Mouse (Mus musculus) 3134 (cell line): ENCODE data around the gene 4930519G04Rik.
"Not testable (repeated sequence)": the region's sequence is repeated elsewhere in the genome, so short reads cannot be mapped to it uniquely, and the experiment has no call there.

Source experiments
- DNase-seq: peaks from one replicate; pipeline ENCODE4 v3.0.0-alpha.2; 2011; ENCODE audit warnings: low spot score; ENCODE audit not compliant: insufficient read length; ENCODE audit errors: extremely low read depth

The 4930519G04Rik gene

GRCm38 (mm10) chr5:114853364-114853763 is at the start of gene 4930519G04Rik:
TSS of gene 4930519G04Rik (plus strand) at chr5:114853664.
- DNase-seq = not testable (repeated sequence)

GRCm38 (mm10) chr5:114804335-114804734 is 49.1 kb upstream of the 4930519G04Rik start:
- no peak for DNase-seq

GRCm38 (mm10) chr5:114804958-114805357 is 48.5 kb upstream of the 4930519G04Rik start:
- no peak for DNase-seq

- no peak for DNase-seq
Measured at GRCm38 (mm10) chr5:114805436-114806350, 47.8 kb upstream of the 4930519G04Rik start.

GRCm38 (mm10) chr5:114806636-114807035 is 46.8 kb upstream of the 4930519G04Rik start:
- DNase-seq = no peak

- no peak for DNase-seq
Measured at GRCm38 (mm10) chr5:114807063-114807462, 46.4 kb upstream of the 4930519G04Rik start.

- DNase-seq = no peak
Measured at GRCm38 (mm10) chr5:114807468-114807867, 46.0 kb upstream of the 4930519G04Rik start.

GRCm38 (mm10) chr5:114807893-114808292 is 45.6 kb upstream of the 4930519G04Rik start:
- DNase-seq = no peak

- DNase-seq = no peak
Measured at GRCm38 (mm10) chr5:114808385-114808784, 45.1 kb upstream of the 4930519G04Rik start.

- DNase-seq = no peak
Measured at GRCm38 (mm10) chr5:114809181-114809756, 44.2 kb upstream of the 4930519G04Rik start.

- DNase-seq = no peak
Measured at GRCm38 (mm10) chr5:114809826-114810225, 43.6 kb upstream of the 4930519G04Rik start.

GRCm38 (mm10) chr5:114813525-114814181 is 39.8 kb upstream of the 4930519G04Rik start:
- DNase-seq = no peak

- no peak for DNase-seq
Measured at GRCm38 (mm10) chr5:114816599-114816998, 36.9 kb upstream of the 4930519G04Rik start.

GRCm38 (mm10) chr5:114818124-114818523 is 35.3 kb upstream of the 4930519G04Rik start:
- DNase-seq = no peak

GRCm38 (mm10) chr5:114822796-114823688 is 30.4 kb upstream of the 4930519G04Rik start, which contains the start of gene 1500011B03Rik:
TSS of gene 1500011B03Rik (minus strand) at chr5:114823468.
- DNase-seq = no peak

- DNase-seq = peak; percentile 30
Measured at GRCm38 (mm10) chr5:114824197-114824596, 29.3 kb upstream of the 4930519G04Rik start.

GRCm38 (mm10) chr5:114825978-114826691 is 27.3 kb upstream of the 4930519G04Rik start:
- DNase-seq = no peak

GRCm38 (mm10) chr5:114827427-114827826 is 26.0 kb upstream of the 4930519G04Rik start:
- DNase-seq = peak; percentile 29

- no peak for DNase-seq
Measured at GRCm38 (mm10) chr5:114829740-114830139, 23.7 kb upstream of the 4930519G04Rik start.

GRCm38 (mm10) chr5:114836886-114837285 is 16.6 kb upstream of the 4930519G04Rik start:
- DNase-seq = no peak
